ENCODE assay signal across 11 mouse cellular contexts in the genomic region with DNA sequence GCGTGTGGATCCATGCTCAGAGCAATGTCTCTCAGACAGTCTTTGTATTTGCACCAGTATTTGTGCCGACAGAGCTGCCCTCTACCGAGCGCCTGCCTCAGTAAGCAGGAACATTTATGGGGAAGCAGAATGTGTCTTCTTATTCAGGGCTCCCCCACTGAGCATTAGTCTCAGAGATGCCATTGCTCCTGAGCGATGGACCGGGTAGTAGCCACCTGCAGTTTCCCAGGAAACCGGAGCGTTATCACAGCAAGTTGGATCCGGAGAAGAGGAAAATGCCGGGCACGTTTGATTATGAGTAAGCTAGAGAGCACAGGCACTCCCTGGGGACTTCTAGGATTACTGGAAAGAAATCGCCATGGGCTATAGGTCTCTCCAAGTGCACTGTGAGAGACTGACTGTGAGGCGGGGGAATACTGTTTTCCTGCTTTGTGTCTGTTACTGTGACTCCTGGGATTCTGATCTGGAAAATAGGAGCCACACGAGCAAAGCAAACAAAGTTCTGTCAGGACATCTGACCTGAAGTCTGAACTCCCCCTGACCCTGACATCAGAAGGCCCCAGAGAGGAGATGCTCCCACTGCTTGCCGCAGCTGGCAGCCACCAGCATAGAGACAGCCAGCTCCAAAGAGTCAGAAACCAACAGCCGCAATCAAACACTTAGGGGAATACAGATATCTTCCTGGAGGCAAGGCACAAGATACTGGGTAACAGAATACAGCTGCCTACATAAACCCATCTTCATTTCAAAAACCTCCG.
DNase-seq lines count a peak whose midpoint lies in the region; ATAC-seq and TF ChIP-seq lines count a peak whose summit lies in the region.
"Had no signal": no experiment of that assay in that cellular context is flagged by ENCODE, and none has a peak within 500 bp of the region (broad histone marks: within the 10 kb centered on the region; RNA-seq: fewer than 3 reads in every experiment).

No protein-coding gene starts in this region.

- intact Hi-C loops in left cerebral cortex, adult 2 months (cut with DNase I): no loop called here

- H3K9ac ChIP-seq in forebrain, embryonic 13.5 days: no peak overlapping the region
- H3K9ac ChIP-seq in midbrain, embryonic 13.5 days (replicated peaks): peak overlapping the region; percentile 10; the same call in 1 of the 2 replicates

- H3K4me2 ChIP-seq in forebrain, embryonic 13.5 days: peak overlapping the region; percentile 30; the same call in 1 of the 2 replicates
- peak overlapping the region; percentile 46 for H3K4me2 ChIP-seq in midbrain, embryonic 13.5 days (replicated peaks)

- H3K27ac ChIP-seq in forebrain, embryonic 13.5 days: no peak overlapping the region
- 0 out of 2 replicates have a peak overlapping the region, but pooled peaks have one; percentile 1 for H3K27ac ChIP-seq in midbrain, embryonic 13.5 days
- H3K27ac ChIP-seq in left cerebral cortex, adult 2 months: no peak overlapping the region

- no peaks in the 10 kb centered on the region for H3K36me3 ChIP-seq in forebrain, embryonic 13.5 days (ENCODE audit: poor library complexity, severe bottlenecking)
- no peaks in the 10 kb centered on the region for H3K36me3 ChIP-seq in midbrain, embryonic 13.5 days

- TF ChIP-seq CTCF in left cerebral cortex, adult 2 months (IDR thresholded peaks at IDR 0.05): no peak

- H3K4me3 ChIP-seq in forebrain, embryonic 13.5 days: no peak overlapping the region
- peak overlapping the region; percentile 20; the same call in 1 of the 2 replicates for H3K4me3 ChIP-seq in midbrain, embryonic 13.5 days (replicated peaks)
- H3K4me3 ChIP-seq in left cerebral cortex, adult 2 months: no peak overlapping the region

- 41% methylated on average over 17 of the region's 17 CpGs for WGBS in forebrain, embryonic 13.5 days
- WGBS in midbrain, embryonic 13.5 days: 22% methylated on average over 17 of the region's 17 CpGs

- DNase-seq in Muller cell, postnatal 12 days (ENCODE audit: inconsistent ontology term): peak; percentile 15
- peak; percentile 25 for DNase-seq in ZHBTc4 (ENCODE audit: low read depth, low spot score)
- DNase-seq in urinary bladder, postnatal 14 days (ENCODE audit: low spot score): no peak
- no peak for DNase-seq in urinary bladder, postnatal 36 days (ENCODE audit: low spot score in 2 of 2)
- DNase-seq in left cerebral cortex, adult 2 months (ENCODE audit: extremely low spot score in 1 of 2, low spot score in 2 of 2): no peak
- DNase-seq: adrenal gland, postnatal 14 days; gastrocnemius, postnatal 25 days; lung, adult 2 months; thymus, postnatal 36 days had no signal

- H3K9me3 ChIP-seq in forebrain, embryonic 13.5 days (replicated peaks): no peaks in the 10 kb centered on the region
- peaks cover 8% of the 10 kb centered on the region; the same call in 1 of the 2 replicates for H3K9me3 ChIP-seq in midbrain, embryonic 13.5 days

- H3K27me3 ChIP-seq in forebrain, embryonic 13.5 days: no peaks in the 10 kb centered on the region
- no peaks in the 10 kb centered on the region for H3K27me3 ChIP-seq in midbrain, embryonic 13.5 days

- H3K4me1 ChIP-seq in forebrain, embryonic 13.5 days: no peaks in the 10 kb centered on the region
- peaks cover 9% of the 10 kb centered on the region for H3K4me1 ChIP-seq in midbrain, embryonic 13.5 days (replicated peaks)

- peak; percentile 57; the same call in 1 of the 2 replicates for ATAC-seq in forebrain, embryonic 13.5 days
- peak; percentile 80 for ATAC-seq in midbrain, embryonic 13.5 days

Comparison
In these comparisons a context has a peak if more than half of its experiments do, and no peak if none do; other contexts are left out.
1. DNase-seq: peak in Muller cell, postnatal 12 days (single experiment) and ZHBTc4 (single experiment); none in urinary bladder, postnatal 14 days (single experiment), urinary bladder, postnatal 36 days (0 of 2) and left cerebral cortex, adult 2 months (0 of 2).